Mouse (Mus musculus) thymus, postnatal 10 days (tissue): ENCODE measurements around the gene Thoc7.
"Not testable (repeated sequence)": the region's sequence is repeated elsewhere in the genome, so short reads cannot be mapped to it uniquely, and the experiment has no call there.

Experiments
- DNase-seq, 2 experiments: peaks; one replicate each; pipeline ENCODE4 v3.0.0; 2021; ENCODE audit warnings: low spot score in 2 of 2

The Thoc7 gene

GRCm38 (mm10) chr14:13961401-13962112 is at the start of gene Thoc7, which contains the start of gene Atxn7:
Thoc7 (minus strand) TSS chr14:13961852.
Atxn7 (plus strand) TSS chr14:13961440.
- DNase-seq: peak; percentile 43 to 52

- DNase-seq: no peak
Observed at GRCm38 (mm10) chr14:14009712-14010111, 48.1 kb upstream of the Thoc7 start.

GRCm38 (mm10) chr14:14002771-14003170 is 41.1 kb upstream of the Thoc7 start:
- no peak for DNase-seq

- no peak for DNase-seq
Observed at GRCm38 (mm10) chr14:13995206-13996097, 33.8 kb upstream of the Thoc7 start.

- no peak for DNase-seq
Observed at GRCm38 (mm10) chr14:13990741-13991140, 29.1 kb upstream of the Thoc7 start.

GRCm38 (mm10) chr14:13988397-13988796 is 26.7 kb upstream of the Thoc7 start:
- DNase-seq: no peak

- no peak for DNase-seq
Observed at GRCm38 (mm10) chr14:13982174-13982573, 20.5 kb upstream of the Thoc7 start.

GRCm38 (mm10) chr14:13981286-13981685 is 19.6 kb upstream of the Thoc7 start:
- no peak for DNase-seq

GRCm38 (mm10) chr14:13977498-13977897 is 15.8 kb upstream of the Thoc7 start:
- no peak for DNase-seq

GRCm38 (mm10) chr14:13971644-13972234 is 10.1 kb upstream of the Thoc7 start:
- no peak for DNase-seq

- DNase-seq: no peak
Observed at GRCm38 (mm10) chr14:13970513-13970912, 8.9 kb upstream of the Thoc7 start.

- no peak for DNase-seq
Observed at GRCm38 (mm10) chr14:13968476-13968875, 6.8 kb upstream of the Thoc7 start.

GRCm38 (mm10) chr14:13967607-13968006 is 6.0 kb upstream of the Thoc7 start:
- DNase-seq: no peak

GRCm38 (mm10) chr14:13963527-13963926 is 1.9 kb upstream of the Thoc7 start:
- DNase-seq: no peak

- no peak for DNase-seq
Observed at GRCm38 (mm10) chr14:13962476-13962875, 824 bp upstream of the Thoc7 start.

GRCm38 (mm10) chr14:13960482-13961325 is 948 bp downstream of the Thoc7 start:
- peak; percentile 49 to 66 for DNase-seq

GRCm38 (mm10) chr14:13960079-13960478 is 1.6 kb downstream of the Thoc7 start:
- DNase-seq: peak; percentile 23 to 33

- not testable (repeated sequence) for DNase-seq
Observed at GRCm38 (mm10) chr14:13952151-13952550, 9.5 kb downstream of the Thoc7 start.

GRCm38 (mm10) chr14:13950401-13950800 is 11.3 kb downstream of the Thoc7 start:
- peak; percentile 19 to 47 for DNase-seq

- no peak for DNase-seq
Observed at GRCm38 (mm10) chr14:13948345-13948744, 13.3 kb downstream of the Thoc7 start.

GRCm38 (mm10) chr14:13944686-13945085 is 17.0 kb downstream of the Thoc7 start:
- no peak for DNase-seq

GRCm38 (mm10) chr14:13934052-13934371 is 27.6 kb downstream of the Thoc7 start:
- no peak for DNase-seq
